Mouse (Mus musculus) E14TG2a.4 (cell line): Measurements from ENCODE around the gene Dcun1d4.

ENCODE experiments used
- CTCF ChIP-seq: conservative IDR thresholded peaks from 2 replicates; pipeline ENCODE4 v1.5.1; 2014; ENCODE audit warnings: low read length
- NANOG ChIP-seq: IDR thresholded peaks from 2 replicates; pipeline ENCODE4 v1.6.1; 2014; ENCODE audit warnings: borderline replicate concordance, low read length, mixed read lengths
- POU5F1 ChIP-seq: IDR thresholded peaks from 2 replicates; pipeline ENCODE4 v1.6.1; 2014; ENCODE audit warnings: low read length, borderline replicate concordance

DNA sequence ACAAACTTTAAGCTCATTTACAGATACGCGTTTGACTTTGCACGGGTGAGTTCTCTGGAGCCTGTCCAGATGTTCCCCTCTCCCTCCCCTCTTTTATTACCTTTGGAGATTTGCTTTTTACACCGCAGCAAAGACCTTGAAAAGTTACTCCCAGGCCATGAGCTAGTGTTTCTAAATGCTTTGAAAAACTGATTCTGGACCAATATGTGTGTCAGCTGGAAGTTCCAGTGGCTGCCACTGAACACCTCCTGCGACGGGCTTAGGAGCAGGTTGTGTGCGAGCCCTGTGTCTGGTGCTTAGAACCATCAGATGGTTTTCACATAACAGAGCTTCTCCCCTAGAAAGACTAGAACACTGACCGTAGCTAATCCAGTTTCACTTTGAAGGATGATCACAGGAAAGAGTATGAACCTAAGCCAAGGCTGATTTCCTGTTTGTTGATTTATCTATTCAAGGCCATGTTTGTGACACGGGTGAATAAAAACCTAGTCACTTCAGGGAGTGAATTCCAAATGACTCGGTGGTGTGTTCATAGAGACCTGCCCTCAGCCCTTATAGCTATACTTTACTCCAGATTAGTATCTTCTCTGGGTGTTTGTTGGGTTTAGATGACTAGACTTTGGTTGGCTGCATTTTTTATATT is 63.4 kb downstream of the Dcun1d4 start:
- TF ChIP-seq CTCF: no peak
- TF ChIP-seq POU5F1: no peak
- TF ChIP-seq NANOG: no peak
